Mouse (Mus musculus): ENCODE results near the gene 3425401B19Rik. TPM values are rescaled to one million over a fixed set of nuclear protein-coding genes. Genes with fewer than 3 reads are reported as not detected.

The 3425401B19Rik gene
- polyA plus RNA-seq, 1 experiment from 2014 or later, result 0.20 TPM

DNA sequence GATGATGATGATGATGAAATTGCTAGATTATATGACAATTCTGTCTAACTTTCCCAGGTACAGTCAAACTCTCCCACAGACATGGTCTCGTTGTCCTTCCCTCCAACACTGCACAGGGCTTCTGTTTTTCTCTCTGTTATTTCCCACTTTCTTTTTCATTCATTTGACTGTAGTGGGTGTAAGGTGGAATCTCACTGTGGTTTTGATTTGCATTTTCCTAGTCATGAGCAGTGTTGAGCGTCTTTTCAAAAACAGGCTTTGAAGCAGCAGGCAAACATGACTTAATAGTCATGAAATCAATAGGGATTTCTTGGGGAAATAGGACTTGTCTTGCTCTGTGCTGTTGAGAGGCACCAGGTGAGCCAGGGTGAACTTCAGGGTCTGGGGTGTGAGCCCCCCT lies 11.3 kb upstream of the 3425401B19Rik start:
- DNase-seq (ENCODE audit: low spot score), result no peak
- peaks cover 19% of the 10 kb centered on the region for H3K4me1 ChIP-seq

DNA sequence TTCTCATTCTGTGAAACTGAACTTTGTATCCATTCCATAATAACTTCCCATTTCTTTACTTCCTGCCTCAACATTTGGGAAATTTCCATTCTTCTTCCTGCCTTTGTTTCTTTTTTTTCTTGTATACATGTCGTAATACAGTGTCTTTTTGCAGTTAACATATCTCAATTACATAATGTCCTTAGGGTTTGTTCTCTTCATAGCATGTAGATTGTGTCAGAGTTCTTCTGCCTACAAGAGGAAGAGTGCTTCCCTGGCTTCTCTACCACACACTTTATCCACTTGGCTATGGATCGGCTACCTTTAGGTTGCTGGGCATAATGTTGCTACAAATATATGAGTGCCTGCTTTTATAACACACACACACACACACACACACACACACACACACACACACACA lies 10.8 kb upstream of the 3425401B19Rik start:
- no peaks in the 10 kb centered on the region for H3K9me3 ChIP-seq (replicated peaks)
- no peaks in the 10 kb centered on the region for H3K27me3 ChIP-seq (ENCODE audit: low read depth, poor library complexity, severe bottlenecking)
- no peak overlapping the region for H3K27ac ChIP-seq
- H3K36me3 ChIP-seq, result no peaks in the 10 kb centered on the region
- H3K4me1 ChIP-seq, result peaks cover 14% of the 10 kb centered on the region
- DNase-seq (ENCODE audit: low spot score), result no peak
- H3K4me3 ChIP-seq, result no peak overlapping the region
- WGBS, result 96% methylated on average over 2 of the region's 2 CpGs

More for the DNA sequence above, 11.3 kb upstream of the 3425401B19Rik start:
- H3K4me3 ChIP-seq, result no peak overlapping the region
- H3K36me3 ChIP-seq, result no peaks in the 10 kb centered on the region
- H3K27ac ChIP-seq, result no peak overlapping the region
- H3K9me3 ChIP-seq (replicated peaks), result no peaks in the 10 kb centered on the region
- WGBS, result 80% methylated on average over 2 of the region's 2 CpGs
- H3K27me3 ChIP-seq (ENCODE audit: low read depth, poor library complexity, severe bottlenecking), result no peaks in the 10 kb centered on the region

DNA sequence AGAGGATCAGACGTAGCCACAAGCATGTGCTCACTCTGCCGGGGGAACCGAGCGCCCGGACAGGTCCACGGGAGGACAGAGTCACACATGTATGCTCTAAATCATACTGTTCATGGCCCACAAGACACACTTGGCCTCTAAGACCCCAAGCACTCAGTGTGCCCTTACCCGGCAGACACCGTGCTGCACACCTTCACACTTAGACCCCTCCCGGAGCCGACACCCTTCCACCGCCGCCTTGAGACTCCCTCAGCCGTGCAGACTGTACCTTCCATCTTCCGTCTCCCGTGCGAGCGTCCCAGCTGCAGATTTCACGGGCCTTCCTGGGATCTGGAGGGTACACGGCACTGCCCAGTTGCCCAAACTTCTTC lies 373 bp downstream of the 3425401B19Rik start:
- DNase-seq (ENCODE audit: low spot score), result no peak
- no peaks in the 10 kb centered on the region for H3K9me3 ChIP-seq (replicated peaks)
- 72% methylated on average over 19 of the region's 19 CpGs for WGBS
- no peaks in the 10 kb centered on the region for H3K27me3 ChIP-seq (ENCODE audit: low read depth, poor library complexity, severe bottlenecking)
- H3K4me1 ChIP-seq, result peaks cover 15% of the 10 kb centered on the region
- H3K36me3 ChIP-seq, result no peaks in the 10 kb centered on the region
- peak overlapping the region; percentile 72 for H3K27ac ChIP-seq
- H3K4me3 ChIP-seq, result no peak overlapping the region

DNA sequence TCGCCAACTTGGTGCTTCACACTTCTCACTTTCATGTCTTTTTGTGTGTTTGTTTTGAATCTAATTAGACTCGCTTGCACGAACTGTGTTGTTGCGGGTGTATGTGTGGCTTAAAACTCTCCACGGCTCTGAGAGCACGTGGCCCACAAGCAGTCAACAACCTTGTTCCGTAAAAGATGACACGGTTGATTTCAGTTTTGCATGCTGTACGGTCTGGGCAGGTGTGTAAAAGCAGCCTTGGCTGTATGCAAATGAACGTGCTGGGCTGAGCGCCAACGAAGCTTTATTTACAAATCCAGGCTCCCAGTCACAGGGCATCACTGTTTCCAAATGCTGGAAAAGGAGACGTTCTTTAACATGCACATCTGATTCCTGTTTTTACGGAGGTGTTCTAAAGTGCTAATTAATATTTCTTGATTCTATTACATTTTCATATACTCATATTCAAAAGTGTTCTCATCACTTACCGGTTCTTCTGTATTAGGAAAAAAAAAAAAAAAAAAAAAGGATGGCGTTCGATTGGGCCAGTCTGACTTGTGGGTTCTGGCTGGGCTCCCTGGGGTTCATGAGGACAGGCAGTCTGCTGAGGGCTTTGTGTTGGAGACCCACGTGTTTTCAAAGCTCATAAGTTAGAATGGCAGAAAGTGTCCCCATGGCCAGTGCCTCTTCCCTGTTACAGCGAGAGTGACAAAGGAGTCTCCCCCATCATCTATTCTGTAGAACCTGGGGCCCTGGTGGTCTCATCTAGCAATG lies 935 bp downstream of the 3425401B19Rik start:
- 82% methylated on average over 19 of the region's 19 CpGs for WGBS
- no peaks in the 10 kb centered on the region for H3K9me3 ChIP-seq (replicated peaks)
- peaks cover 15% of the 10 kb centered on the region for H3K4me1 ChIP-seq
- H3K36me3 ChIP-seq, result no peaks in the 10 kb centered on the region
- H3K27ac ChIP-seq, result peak overlapping the region; percentile 72; the same call in 1 of the 2 replicates
- no peak overlapping the region for H3K4me3 ChIP-seq
- no peaks in the 10 kb centered on the region for H3K27me3 ChIP-seq (ENCODE audit: low read depth, poor library complexity, severe bottlenecking)
- DNase-seq (ENCODE audit: low spot score), result no peak

DNA sequence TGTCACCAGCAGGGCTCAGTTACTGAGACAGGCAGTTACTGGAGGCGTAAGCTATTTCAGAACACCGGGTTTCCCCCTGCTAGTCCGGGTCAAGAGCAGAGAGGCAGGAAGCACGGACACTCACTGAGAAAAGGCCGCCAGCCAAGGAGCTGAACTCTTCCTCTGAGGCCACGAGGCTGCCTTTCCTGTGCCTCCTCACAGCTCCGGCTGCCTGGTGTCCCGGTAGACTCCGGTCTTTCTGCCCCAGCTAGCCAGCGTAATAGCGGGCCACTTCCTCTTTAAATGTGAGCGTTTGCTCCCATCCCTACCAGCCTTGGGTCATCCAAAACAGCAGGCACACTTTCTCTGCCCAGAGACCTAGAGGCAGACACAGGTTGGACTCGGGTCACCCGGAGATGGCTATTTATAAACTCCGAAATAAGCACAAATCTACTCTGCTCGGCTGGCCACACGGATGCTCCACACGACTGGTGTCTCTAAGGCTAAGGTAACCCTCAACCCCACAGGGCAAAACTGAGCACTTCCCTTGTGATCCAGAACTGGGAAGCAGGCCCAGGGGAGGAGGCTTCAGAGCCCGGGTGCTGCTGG lies 1.7 kb downstream of the 3425401B19Rik start:
- 58% methylated on average over 19 of the region's 19 CpGs for WGBS
- no peak overlapping the region for H3K27ac ChIP-seq
- DNase-seq (ENCODE audit: low spot score), result no peak

DNA sequence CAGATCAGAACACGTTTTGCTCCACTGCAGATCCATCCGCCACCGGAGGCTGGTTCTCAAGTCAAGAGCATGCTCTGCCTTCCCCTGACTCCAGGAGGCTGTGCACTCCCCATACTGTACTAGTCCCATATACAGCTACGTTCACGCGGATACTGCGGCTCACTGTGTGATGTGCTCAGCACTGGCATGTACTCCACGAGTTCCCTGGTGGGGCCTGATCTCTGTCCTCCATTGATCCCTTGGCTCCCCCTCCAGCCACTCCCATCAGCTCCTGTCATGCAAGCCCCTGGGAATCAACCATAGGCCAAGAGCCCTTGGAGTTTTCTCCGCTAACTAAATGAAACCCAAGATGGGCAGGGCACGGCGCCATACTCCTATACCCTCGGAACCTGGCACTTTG lies 2.6 kb downstream of the 3425401B19Rik start:
- Histone ChIP-seq H3K9me3 (replicated peaks) (no peaks in the 10 kb centered on the region), H3K27me3 (ENCODE audit: low read depth, poor library complexity, severe bottlenecking) (no peaks in the 10 kb centered on the region), H3K4me3 (no peak overlapping the region), H3K27ac (no peak overlapping the region), H3K36me3 (no peaks in the 10 kb centered on the region), H3K4me1 (peaks cover 15% of the 10 kb centered on the region)
- 94% methylated on average over 12 of the region's 12 CpGs for WGBS
- DNase-seq (ENCODE audit: low spot score), result no peak

More for the DNA sequence above, 1.7 kb downstream of the 3425401B19Rik start:
- H3K9me3 ChIP-seq (replicated peaks), result no peaks in the 10 kb centered on the region
- H3K4me3 ChIP-seq, result no peak overlapping the region
- H3K4me1 ChIP-seq, result peaks cover 15% of the 10 kb centered on the region
- H3K36me3 ChIP-seq, result no peaks in the 10 kb centered on the region
- no peaks in the 10 kb centered on the region for H3K27me3 ChIP-seq (ENCODE audit: low read depth, poor library complexity, severe bottlenecking)

DNA sequence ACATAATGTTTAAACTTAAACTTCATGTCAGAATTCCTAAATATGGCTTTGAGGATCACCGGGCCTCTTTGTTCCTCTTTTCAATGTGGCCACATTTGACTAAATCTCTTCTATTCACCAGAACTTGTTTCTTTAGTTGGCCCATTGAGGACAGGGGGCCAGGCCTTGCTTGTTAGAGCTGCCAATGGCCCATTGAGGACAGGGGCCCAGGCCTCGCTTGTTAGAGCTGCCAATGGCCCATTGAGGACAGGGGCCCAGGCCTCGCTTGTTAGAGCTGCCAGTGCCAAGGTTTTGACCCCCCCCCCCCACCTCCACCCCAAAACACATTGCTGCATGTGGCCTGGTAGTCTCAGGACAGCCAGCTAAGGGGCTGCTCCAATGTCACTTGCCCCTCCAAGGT lies 3.5 kb downstream of the 3425401B19Rik start:
- Histone ChIP-seq H3K4me3 (no peak overlapping the region), H3K27ac (no peak overlapping the region), H3K4me1 (peaks cover 15% of the 10 kb centered on the region), H3K36me3 (no peaks in the 10 kb centered on the region), H3K9me3 (replicated peaks) (no peaks in the 10 kb centered on the region), H3K27me3 (ENCODE audit: low read depth, poor library complexity, severe bottlenecking) (no peaks in the 10 kb centered on the region)
- 88% methylated on average over 3 of the region's 3 CpGs for WGBS
- DNase-seq (ENCODE audit: low spot score), result no peak

DNA sequence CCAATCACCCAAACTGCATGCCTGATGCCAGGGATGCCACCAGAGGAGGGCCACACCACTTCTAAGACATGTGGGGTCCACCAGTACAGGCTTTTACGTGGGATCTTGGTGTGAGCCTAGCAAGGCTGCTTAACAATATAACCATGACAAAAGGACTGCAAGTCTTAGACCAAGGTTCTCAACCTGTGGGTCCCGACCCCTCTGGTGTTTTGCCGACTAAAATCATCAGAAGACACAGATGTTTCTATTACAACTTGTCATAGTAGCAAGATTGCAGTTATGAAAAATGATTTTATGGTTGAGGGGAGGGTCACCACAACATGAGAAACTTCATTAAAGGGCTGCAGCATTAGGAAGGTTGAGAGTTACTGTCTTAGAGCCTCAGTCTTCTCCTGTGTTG lies 6.5 kb downstream of the 3425401B19Rik start:
- Histone ChIP-seq H3K9me3 (replicated peaks) (no peaks in the 10 kb centered on the region), H3K27me3 (ENCODE audit: low read depth, poor library complexity, severe bottlenecking) (no peaks in the 10 kb centered on the region), H3K4me1 (peaks cover 6% of the 10 kb centered on the region; the same call in 1 of the 2 replicates), H3K36me3 (no peaks in the 10 kb centered on the region), H3K4me3 (no peak overlapping the region), H3K27ac (no peak overlapping the region)
- 79% methylated on average over 3 of the region's 3 CpGs for WGBS
- DNase-seq (ENCODE audit: low spot score), result no peak

DNA sequence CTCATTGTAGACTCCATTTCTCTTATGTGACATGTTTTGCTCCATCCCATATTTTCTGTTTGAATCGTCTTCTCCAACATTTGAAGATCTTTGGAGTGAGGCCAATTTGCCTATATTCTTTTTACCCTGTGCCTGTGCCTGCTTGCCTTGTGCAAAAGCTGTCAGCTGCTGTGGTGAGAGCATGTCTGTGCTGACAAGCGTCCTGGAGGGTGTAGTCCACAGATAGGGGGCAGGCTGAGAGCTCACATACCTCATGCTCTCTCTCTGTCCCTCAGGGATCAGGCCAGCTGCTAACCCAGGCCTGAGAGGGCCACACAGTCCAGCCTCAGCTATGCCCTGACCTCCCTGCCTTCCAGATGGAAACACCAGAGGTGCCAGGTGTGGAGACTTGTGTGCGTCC lies 11.9 kb downstream of the 3425401B19Rik start:
- no peak overlapping the region for H3K4me3 ChIP-seq
- no peaks in the 10 kb centered on the region for H3K36me3 ChIP-seq
- WGBS, result 65% methylated on average over 3 of the region's 3 CpGs
- no peak for DNase-seq (ENCODE audit: low spot score)
- no peaks in the 10 kb centered on the region for H3K9me3 ChIP-seq (replicated peaks)
- H3K27me3 ChIP-seq (ENCODE audit: low read depth, poor library complexity, severe bottlenecking), result no peaks in the 10 kb centered on the region
- H3K4me1 ChIP-seq, result no peaks in the 10 kb centered on the region
- H3K27ac ChIP-seq, result no peak overlapping the region

DNA sequence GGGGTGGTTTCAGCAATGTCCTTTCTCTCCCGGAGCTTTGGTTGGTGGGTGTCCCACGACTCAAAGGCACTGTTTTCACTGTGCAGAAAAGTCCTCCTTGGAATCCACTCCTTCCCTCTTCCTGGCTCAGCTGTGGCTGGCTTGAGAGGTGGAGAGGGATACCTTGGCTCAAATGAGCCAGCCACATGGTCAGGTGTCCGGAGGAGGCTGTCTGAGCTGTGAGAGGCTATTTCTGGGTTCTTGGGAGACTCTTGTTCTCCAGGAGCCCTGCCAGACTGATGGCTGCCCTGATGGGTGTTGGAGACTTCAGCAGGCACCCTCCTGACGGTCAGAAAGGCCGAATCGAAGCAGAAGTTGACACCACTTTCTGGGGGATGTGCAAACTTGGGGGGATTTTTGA lies 22.0 kb downstream of the 3425401B19Rik start:
- peaks cover 19% of the 10 kb centered on the region; the same call in 1 of the 2 replicates for H3K27me3 ChIP-seq (ENCODE audit: low read depth, poor library complexity, severe bottlenecking)
- WGBS, result 85% methylated on average over 6 of the region's 6 CpGs
- no peak overlapping the region for H3K27ac ChIP-seq
- H3K36me3 ChIP-seq, result no peaks in the 10 kb centered on the region
- H3K9me3 ChIP-seq (replicated peaks), result no peaks in the 10 kb centered on the region
- peaks cover 6% of the 10 kb centered on the region; the same call in 1 of the 2 replicates for H3K4me1 ChIP-seq
- H3K4me3 ChIP-seq, result no peak overlapping the region
- no peak for DNase-seq (ENCODE audit: low spot score)

DNA sequence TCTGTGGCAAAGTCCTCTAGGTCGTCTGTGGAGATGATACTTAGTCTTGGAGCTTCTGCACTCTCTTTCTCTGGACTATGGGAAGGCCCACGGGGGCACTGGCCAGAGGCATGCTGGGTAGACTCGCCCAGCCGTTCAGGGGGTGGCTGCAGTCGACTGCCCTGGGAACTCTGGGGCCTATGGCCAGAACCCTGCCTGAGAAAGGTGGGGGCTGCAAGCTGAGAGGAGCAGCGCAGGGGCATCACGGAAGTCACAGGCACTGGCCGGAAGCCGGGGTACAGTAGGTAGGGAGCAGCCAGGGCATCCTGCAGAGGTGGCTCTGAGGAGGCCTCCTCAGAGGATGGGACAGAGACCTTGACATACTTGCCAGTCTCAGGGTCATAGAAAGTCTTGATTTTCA lies 25.3 kb downstream of the 3425401B19Rik start:
- H3K27me3 ChIP-seq (ENCODE audit: low read depth, poor library complexity, severe bottlenecking), result peaks cover 19% of the 10 kb centered on the region; the same call in 1 of the 2 replicates
- no peak overlapping the region for H3K4me3 ChIP-seq
- peaks cover 6% of the 10 kb centered on the region; the same call in 1 of the 2 replicates for H3K4me1 ChIP-seq
- no peaks in the 10 kb centered on the region for H3K36me3 ChIP-seq
- no peak overlapping the region for H3K27ac ChIP-seq
- H3K9me3 ChIP-seq (replicated peaks), result no peaks in the 10 kb centered on the region
- WGBS, result 85% methylated on average over 9 of the region's 9 CpGs
- no peak for DNase-seq (ENCODE audit: low spot score)

DNA sequence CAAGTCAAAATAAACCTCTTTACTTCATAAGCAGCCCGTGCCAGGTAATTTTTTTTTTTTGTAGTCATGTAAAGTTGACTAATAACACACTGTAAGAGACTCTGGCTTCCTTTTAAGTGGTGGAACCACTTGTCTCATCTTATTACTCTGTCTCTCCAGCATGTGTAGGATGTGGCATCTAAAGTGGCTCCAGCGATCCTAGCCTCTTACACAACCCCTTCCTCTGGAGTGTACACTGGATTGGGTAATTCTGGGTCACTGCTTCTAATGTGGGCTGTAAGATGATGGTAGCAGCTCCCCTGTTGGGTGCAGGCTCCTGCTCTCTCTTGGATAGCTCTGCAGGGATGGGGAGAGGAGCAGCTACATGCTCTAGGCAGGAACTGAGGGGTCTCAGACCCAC lies 46.6 kb downstream of the 3425401B19Rik start:
- WGBS, result 93% methylated on average over 2 of the region's 2 CpGs

DNA sequence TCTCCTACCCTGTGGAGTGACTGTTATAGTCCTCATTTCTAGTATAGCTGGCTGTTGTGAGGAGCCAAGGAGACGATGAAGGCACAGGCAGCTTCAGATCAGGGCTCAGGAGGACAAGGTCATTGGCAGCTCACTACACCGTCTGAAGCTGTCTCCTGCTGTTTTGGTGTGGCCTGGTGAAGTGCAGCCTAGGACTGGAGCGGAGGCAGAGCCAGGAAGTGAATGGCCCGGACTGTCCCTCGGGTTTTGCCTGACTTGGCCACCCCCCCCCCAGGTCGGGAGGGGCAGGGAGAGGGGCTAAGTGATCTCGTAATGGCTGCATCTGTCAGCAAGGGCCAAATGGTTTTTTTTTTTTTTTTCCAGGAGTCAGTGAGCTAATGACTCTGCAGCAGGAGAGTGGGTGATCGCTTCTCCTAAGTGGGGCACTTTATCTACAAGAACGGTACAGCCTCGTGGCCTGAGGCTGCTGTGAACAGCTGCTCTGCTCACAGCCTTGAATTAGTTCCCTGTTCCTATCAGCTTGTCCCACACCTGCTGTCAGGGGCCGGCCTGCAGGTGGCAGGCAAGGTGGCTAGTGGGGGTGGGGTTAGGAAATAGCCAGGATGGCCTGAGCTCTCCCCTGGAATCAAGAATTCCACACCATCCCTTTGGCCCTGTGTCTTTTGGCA lies 50.9 kb downstream of the 3425401B19Rik start:
- WGBS, result 16% methylated on average over 11 of the region's 11 CpGs
- Histone ChIP-seq H3K9me3 (replicated peaks) (no peaks in the 10 kb centered on the region), H3K27ac (no peak overlapping the region), H3K4me1 (peaks cover 2% of the 10 kb centered on the region; the same call in 1 of the 2 replicates), H3K27me3 (ENCODE audit: low read depth, poor library complexity, severe bottlenecking) (0 out of 2 replicates have a peak, but pooled peaks cover 5% of the 10 kb centered on the region), H3K4me3 (no peak overlapping the region), H3K36me3 (no peaks in the 10 kb centered on the region)
- no peak for DNase-seq (ENCODE audit: low spot score)

More for the DNA sequence above, 46.6 kb downstream of the 3425401B19Rik start:
- Histone ChIP-seq H3K27ac (no peak overlapping the region), H3K36me3 (no peaks in the 10 kb centered on the region), H3K4me1 (peaks cover 2% of the 10 kb centered on the region; the same call in 1 of the 2 replicates), H3K4me3 (no peak overlapping the region), H3K27me3 (ENCODE audit: low read depth, poor library complexity, severe bottlenecking) (no peaks in the 10 kb centered on the region), H3K9me3 (replicated peaks) (no peaks in the 10 kb centered on the region)
- no peak for DNase-seq (ENCODE audit: low spot score)

Measured in limb, embryonic 10.5 days (tissue).